Mouse (Mus musculus): Measurements from ENCODE around the gene Add3.
A peak's percentile ranks its signal among the peaks of the same experiment; 100 is the strongest.

Add3 gene

DNA sequence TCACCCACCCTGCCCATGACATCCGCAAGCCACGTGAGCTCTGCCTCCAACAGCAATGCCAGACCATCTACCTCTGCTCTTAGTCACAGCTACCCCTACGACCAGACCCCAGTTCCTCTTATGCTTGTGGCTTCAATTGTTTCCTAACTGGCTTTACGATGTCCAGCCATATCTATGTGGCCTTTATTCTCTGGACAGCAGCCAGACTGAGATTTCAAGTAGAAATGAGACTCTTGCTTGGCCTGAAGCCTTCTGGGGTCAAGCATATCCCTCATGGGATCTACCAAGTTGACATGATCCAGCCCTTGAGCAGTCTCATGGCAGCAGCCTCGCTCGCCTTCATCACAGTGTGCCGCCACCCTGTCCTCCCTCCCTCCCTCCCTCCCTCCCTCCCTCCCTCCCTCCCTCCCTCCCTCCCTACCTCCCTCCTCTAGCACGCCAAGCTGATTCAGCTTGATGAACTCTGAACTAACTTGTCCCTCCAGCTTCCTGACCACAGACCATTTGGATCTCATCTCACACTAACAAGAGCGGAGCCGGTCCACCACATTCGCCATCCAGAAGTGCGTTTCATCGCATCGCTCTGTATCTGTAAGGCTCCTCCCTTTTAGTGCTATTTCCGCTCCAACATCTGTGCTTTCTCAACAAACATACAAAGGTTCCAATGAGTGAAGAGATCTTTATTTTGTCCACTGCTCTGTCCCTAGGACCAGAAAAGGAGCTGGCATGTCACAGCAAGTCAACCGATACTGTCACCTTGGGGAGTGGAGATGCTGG, 9.7 kb upstream of the Add3 start:
- DNase-seq = no peak

- no peak for DNase-seq
Measured at GRCm38 (mm10) chr19:53132471-53132870, 7.8 kb upstream of the Add3 start.

- no peak for DNase-seq
Measured at GRCm38 (mm10) chr19:53136336-53137090, 3.7 kb upstream of the Add3 start.

GRCm38 (mm10) chr19:53137116-53137670, 3.0 kb upstream of the Add3 start:
- DNase-seq = no peak

GRCm38 (mm10) chr19:53140804-53141250, 584 bp downstream of the Add3 start:
- DNase-seq = peak; percentile 10

GRCm38 (mm10) chr19:53141251-53142072, 1.2 kb downstream of the Add3 start:
- peak; percentile 75 for DNase-seq

GRCm38 (mm10) chr19:53142190-53143107, 2.2 kb downstream of the Add3 start:
- DNase-seq = peak; percentile 99

- peak; percentile 19 for DNase-seq
Measured at GRCm38 (mm10) chr19:53143108-53143971, 3.1 kb downstream of the Add3 start.

- no peak for DNase-seq
Measured at GRCm38 (mm10) chr19:53145075-53145474, 4.8 kb downstream of the Add3 start.

DNA sequence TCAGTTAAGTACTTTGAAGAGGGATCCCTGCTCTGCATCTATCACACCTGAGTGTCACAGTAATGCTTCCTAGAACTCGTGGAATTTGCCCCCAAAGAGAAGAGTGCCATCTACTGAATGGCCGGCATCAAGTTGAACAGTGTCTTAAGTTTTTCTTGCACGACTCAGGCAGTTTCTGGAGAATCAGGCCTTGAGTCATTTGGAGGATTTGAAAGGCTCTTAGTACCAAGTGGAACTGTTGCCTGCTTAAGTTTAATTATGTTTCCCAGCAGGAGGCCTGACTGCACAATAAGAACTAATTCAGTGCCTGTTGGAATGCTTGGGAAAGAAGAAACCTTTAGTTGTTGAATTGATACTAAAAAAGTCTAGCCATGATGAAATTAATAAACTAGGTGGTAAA, 9.1 kb downstream of the Add3 start:
- DNase-seq = no peak

GRCm38 (mm10) chr19:53152451-53152850, 12.2 kb downstream of the Add3 start:
- DNase-seq = no peak

DNA sequence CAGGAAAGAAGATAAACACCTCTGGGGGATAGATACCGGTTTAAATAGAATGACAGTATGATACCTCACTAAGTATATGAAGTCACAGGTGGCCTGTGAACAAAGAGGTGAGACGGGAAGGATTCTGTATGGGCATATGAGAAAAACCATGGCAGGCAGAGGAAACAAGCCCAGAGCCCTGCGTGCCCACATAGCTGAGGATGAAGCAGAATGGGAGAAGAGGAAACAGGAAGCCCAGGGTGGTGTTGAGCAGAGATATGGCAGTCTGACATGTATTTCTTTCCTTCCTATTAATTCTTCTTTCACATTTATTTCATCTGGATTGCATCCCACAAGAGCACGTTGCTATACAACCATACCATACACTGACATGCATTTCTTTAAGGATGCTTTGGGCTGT, 12.9 kb downstream of the Add3 start:
- DNase-seq = no peak

DNA sequence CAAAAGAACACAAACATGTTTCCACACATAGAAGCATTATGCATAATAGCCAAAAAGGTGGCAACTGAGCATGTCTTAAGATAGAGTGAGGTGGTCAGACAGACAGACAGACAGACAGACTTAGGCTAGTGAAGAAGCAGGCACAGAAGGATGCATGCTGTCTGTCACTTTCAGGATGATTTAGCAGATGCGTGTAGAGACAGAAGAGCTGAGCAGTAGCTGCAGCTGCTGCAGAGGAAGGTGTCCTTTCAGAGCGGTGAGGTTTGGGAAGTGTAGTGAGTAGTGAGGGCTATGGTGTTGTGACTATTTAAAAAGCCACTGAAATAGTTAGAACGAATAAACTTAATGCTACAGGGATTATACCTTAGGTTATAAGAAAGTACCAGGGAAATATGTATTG, 13.9 kb downstream of the Add3 start:
- DNase-seq = no peak

DNA sequence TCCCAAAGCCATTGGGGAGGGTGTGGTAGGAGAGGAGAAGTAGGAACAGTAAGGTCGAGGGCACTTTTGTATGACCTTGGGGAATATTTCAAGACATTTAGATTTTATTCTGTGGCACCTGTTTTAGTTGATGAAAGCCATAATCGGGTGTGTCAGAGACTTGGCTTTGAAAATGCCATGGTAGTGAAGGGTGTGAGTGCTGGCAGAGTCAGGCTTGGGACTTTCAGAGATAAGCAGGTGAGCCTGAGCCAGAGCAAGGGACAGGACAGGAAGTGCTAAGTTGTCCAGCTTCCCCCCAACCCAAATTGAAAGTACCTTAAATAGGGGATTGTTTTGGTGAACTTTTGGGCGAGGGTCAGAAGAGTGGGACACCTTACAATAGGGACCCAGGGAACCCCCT, 16.1 kb downstream of the Add3 start:
- DNase-seq = no peak

DNA sequence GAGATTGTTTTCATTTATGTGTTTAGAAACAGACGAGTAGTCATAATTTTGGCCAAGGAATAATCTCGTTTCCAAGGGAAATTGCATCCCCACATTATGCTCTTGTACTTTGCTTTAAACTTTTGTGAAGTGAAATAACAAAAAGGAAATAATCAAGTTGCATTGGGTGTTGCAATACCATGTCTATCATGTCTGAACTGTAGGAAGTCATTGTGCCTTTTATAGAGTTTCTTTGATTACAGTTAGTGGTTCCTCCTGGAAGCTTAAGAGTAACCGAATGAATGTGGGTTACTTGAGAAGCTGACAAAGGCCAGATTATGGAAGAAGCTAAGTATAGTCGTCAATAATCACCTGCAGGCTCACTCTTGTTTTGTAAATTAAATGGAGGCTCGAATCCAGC, 16.9 kb downstream of the Add3 start:
- no peak for DNase-seq

- no peak for DNase-seq
Measured at GRCm38 (mm10) chr19:53159351-53159750, 19.1 kb downstream of the Add3 start.

DNA sequence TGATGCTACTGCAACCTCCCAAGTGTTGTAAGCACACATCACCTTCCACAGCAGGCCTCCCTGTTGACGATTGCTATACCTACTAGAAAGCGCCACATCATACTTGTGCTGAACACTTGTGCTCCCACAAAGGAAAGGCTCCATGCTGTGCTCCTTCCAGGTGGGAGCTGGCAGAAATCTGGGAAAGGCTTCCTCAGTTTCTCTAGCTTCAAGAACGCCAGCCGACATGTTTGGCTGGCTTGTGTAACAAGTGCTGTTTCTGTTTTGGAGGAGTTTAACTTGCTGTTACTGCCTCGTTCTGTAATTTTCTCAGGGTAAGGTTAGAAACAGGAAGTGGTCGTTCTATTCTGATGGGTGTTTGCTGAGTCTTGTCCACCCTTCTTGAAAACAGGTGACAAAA, 22.7 kb downstream of the Add3 start:
- no peak for DNase-seq

DNA sequence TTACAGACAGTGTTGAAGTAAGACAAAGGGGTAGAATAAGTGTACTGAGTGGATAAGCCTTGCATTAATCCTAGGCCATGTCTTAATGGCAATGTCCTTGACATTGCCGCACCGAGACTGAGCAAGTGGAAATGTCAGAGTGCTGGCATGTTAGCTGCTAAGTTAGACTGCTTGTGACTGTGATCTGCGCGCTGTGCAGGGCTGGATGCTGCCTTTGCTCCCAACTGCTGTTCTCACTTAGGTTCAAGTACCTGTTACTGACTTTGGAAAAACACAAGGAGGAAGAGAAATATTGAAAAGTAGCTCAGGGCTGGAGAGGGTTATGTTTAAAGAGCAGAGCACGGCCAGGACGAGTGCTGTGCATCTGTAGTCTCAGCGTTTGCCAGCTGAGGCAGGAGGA, 24.4 kb downstream of the Add3 start:
- no peak for DNase-seq

GRCm38 (mm10) chr19:53165305-53166240, 25.3 kb downstream of the Add3 start:
- peak; percentile 56 for DNase-seq

DNA sequence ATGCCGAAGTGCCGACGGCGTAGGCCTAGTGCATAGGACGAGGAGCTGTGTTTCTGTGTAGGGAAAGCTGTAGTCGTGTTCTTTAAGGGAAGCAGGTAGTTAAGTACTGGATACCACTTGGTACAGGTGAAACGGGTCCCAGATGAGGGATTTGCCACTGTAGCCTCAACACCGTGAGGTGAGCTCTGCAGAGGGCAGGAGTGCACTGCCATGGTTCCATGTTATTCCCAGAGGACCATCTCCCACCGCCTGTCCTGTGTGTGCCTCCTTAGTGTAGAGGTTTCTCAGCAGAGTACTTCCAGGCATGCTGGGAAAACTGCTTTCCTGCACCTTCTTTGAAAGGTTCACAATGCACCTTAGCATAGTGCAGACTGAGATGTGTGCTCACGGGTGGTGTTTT, 26.1 kb downstream of the Add3 start:
- DNase-seq = no peak

Measured in right cerebral cortex, adult 18-20 months (tissue).